In genomic region chr12:40559103-40559502, GRCm38 (mm10) we compare ENCODE assay signal across 10 mouse cellular contexts.
DNase-seq lines count a peak whose midpoint lies in the region; ATAC-seq and TF ChIP-seq lines count a peak whose summit lies in the region.
"Had no signal": no experiment of that assay in that cellular context is flagged by ENCODE, and none has a peak within 500 bp of the region (broad histone marks: within the 10 kb centered on the region; RNA-seq: fewer than 3 reads in every experiment).

No protein-coding gene starts in this region.

- 70% methylated on average over 11 of the region's 11 CpGs for WGBS in limb, embryonic 13.5 days

- no peak for ATAC-seq in limb, embryonic 13.5 days (ENCODE audit: low FRiP score, low read depth)

- no peak overlapping the region for H3K4me3 ChIP-seq in limb, embryonic 13.5 days
- H3K4me3 ChIP-seq in left cerebral cortex, adult 2 months, result no peak overlapping the region
- H3K4me3 ChIP-seq: embryonic facial prominence, embryonic 13.5 days; neural tube, embryonic 12.5 days had no signal

- no peaks in the 10 kb centered on the region for H3K36me3 ChIP-seq in limb, embryonic 13.5 days
- H3K36me3 ChIP-seq: embryonic facial prominence, embryonic 13.5 days; neural tube, embryonic 12.5 days had no signal

- no peaks in the 10 kb centered on the region for H3K9me3 ChIP-seq in limb, embryonic 13.5 days
- H3K9me3 ChIP-seq: embryonic facial prominence, embryonic 13.5 days; neural tube, embryonic 12.5 days had no signal

- peak overlapping the region; percentile 22; the same call in 1 of the 2 replicates for H3K27ac ChIP-seq in limb, embryonic 13.5 days
- H3K27ac ChIP-seq in left cerebral cortex, adult 2 months, result no peak overlapping the region
- H3K27ac ChIP-seq: embryonic facial prominence, embryonic 13.5 days; neural tube, embryonic 12.5 days had no signal

- H3K4me1 ChIP-seq in limb, embryonic 13.5 days, result peaks cover 6% of the 10 kb centered on the region

- TF ChIP-seq CTCF in left cerebral cortex, adult 2 months (IDR thresholded peaks at IDR 0.05), result no peak

- no peaks in the 10 kb centered on the region for H3K27me3 ChIP-seq in limb, embryonic 13.5 days
- H3K27me3 ChIP-seq: embryonic facial prominence, embryonic 13.5 days; neural tube, embryonic 12.5 days had no signal

- H3K9ac ChIP-seq in limb, embryonic 13.5 days, result no peak overlapping the region
- H3K9ac ChIP-seq: embryonic facial prominence, embryonic 13.5 days; neural tube, embryonic 12.5 days had no signal

- intact Hi-C loops in left cerebral cortex, adult 2 months (cut with DNase I), result no loop called here

- H3K4me2 ChIP-seq in limb, embryonic 13.5 days (replicated peaks), result no peak overlapping the region
- H3K4me2 ChIP-seq: embryonic facial prominence, embryonic 13.5 days; neural tube, embryonic 12.5 days had no signal

- DNase-seq in adrenal gland, adult (ENCODE audit: inconsistent age in 2 of 2, low spot score in 1 of 2), result peak; percentile 50 to 81
- no peak for DNase-seq in adrenal gland, postnatal 4 days (ENCODE audit: low spot score in 2 of 2)
- peak; percentile 22 for DNase-seq in urinary bladder, postnatal 25 days (ENCODE audit: low spot score)
- DNase-seq in urinary bladder, postnatal 4 days (ENCODE audit: low spot score in 2 of 2), result no peak
- DNase-seq in naive thymus-derived CD4-positive, alpha-beta T cell, adult 2 months (ENCODE audit: low read depth), result peak; percentile 46
- no peak for DNase-seq in left cerebral cortex, adult 2 months (ENCODE audit: extremely low spot score in 1 of 2, low spot score in 2 of 2)
- DNase-seq in left cerebral cortex, adult 8-10 months (ENCODE audit: low spot score in 2 of 2), result no peak

Comparison
In these comparisons a context has a peak if more than half of its experiments do, and no peak if none do; other contexts are left out.
1. DNase-seq: peak in adrenal gland, adult (2 of 2), urinary bladder, postnatal 25 days (single experiment) and naive thymus-derived CD4-positive, alpha-beta T cell, adult 2 months (single experiment); none in adrenal gland, postnatal 4 days (0 of 2), urinary bladder, postnatal 4 days (0 of 2), left cerebral cortex, adult 2 months (0 of 2) and left cerebral cortex, adult 8-10 months (0 of 2).